Mouse (Mus musculus) gastrocnemius, postnatal 10 days (tissue): ENCODE data around the gene Wfdc5. TPM values are rescaled to one million over a fixed set of nuclear protein-coding genes. Genes with fewer than 3 reads are reported as not detected.

ENCODE experiments used
- DNase-seq: peaks from one replicate; pipeline ENCODE4 v3.0.0; 2021; ENCODE audit warnings: mixed read lengths
- total RNA-seq, 2 experiments: library from RNA; stranded (reverse); gene quantifications; 2 replicates each; pipeline ENCODE4 v1.2.3; 2021

Gene Wfdc5
- total RNA-seq, 2 experiments from 2014 or later, result 0.47 to 0.52 TPM

- no peak for DNase-seq
Observed at GRCm38 (mm10) chr2:164128576-164129411, 53.7 kb downstream of the Wfdc5 start.

DNA sequence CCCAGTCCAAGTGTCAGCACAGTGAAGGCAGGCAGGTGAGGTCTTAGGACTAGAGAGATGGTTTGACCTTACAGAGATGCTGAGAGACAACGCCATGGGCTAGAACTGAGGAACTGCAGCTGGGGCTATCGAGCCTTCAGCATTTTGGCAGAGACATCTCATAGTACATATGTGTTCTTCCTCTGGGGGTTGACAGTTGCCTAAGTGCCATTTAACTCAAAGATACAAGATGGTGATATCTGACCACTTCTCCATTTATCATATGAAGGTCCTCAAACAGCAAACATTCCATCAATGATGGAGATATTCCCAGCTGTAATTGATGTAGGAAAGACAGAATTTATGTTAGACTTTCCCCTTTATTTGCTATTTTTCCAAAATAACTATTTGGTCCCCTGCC, 55.2 kb downstream of the Wfdc5 start:
- DNase-seq, result no peak

GRCm38 (mm10) chr2:164126533-164126955, 56.0 kb downstream of the Wfdc5 start:
- DNase-seq, result peak; percentile 39

Other genes starting within 250 kb of the Wfdc5 start
- 10 to 100 TPM; 80.1 to 90.3 TPM for gene Ywhab, start 187.8 kb downstream of the Wfdc5 start, total RNA-seq
- 1 to 10 TPM in 1 of 2 experiments, under 1 TPM in 1; 0.56 to 1.4 TPM for gene Pabpc1l, start 157.3 kb downstream of the Wfdc5 start, total RNA-seq
- gene Stk4, start 112.4 kb downstream of the Wfdc5 start, total RNA-seq, result 10 to 100 TPM; 13.7 to 15.1 TPM
- gene Tomm34, start 111.6 kb downstream of the Wfdc5 start, total RNA-seq, result 10 to 100 TPM; 14.7 to 18.7 TPM
- 1 to 10 TPM; 4.8 to 5.1 TPM for gene Kcns1, start 11.6 kb downstream of the Wfdc5 start, total RNA-seq
- not detected for gene Wfdc12, start 7.9 kb upstream of the Wfdc5 start, total RNA-seq
- not detected for gene Wfdc15a, start 17.4 kb upstream of the Wfdc5 start, total RNA-seq
- not detected for gene Wfdc15b, start 38.9 kb upstream of the Wfdc5 start, total RNA-seq
- gene Svs2, start 55.7 kb upstream of the Wfdc5 start, total RNA-seq, result not detected
- not detected for gene Svs3b, start 73.9 kb upstream of the Wfdc5 start, total RNA-seq
- gene Svs4, start 95.7 kb upstream of the Wfdc5 start, total RNA-seq, result not detected
- not detected for gene Svs3a, start 106.5 kb upstream of the Wfdc5 start, total RNA-seq
- not detected for gene Svs6, start 134.0 kb upstream of the Wfdc5 start, total RNA-seq
- gene Svs5, start 150.0 kb upstream of the Wfdc5 start, total RNA-seq, result not detected
- gene Slpi, start 206.4 kb upstream of the Wfdc5 start, total RNA-seq, result 1 to 10 TPM in 1 of 2 experiments, not detected in 1; 1.4 TPM
- under 1 TPM; 0.05 to 0.07 TPM for gene Rbpjl, start 220.4 kb upstream of the Wfdc5 start, total RNA-seq
- 1 to 10 TPM; 5.8 to 7.8 TPM for gene Matn4, start 222.4 kb upstream of the Wfdc5 start, total RNA-seq